Mouse (Mus musculus) midbrain, embryonic 13.5 days (tissue): ENCODE results near the gene Tifa. TPM values are rescaled to one million over a fixed set of nuclear protein-coding genes. Genes with fewer than 3 reads are reported as not detected.

Experiments used
- ATAC-seq: fragments of 200-750 bp; cut with Nextera tagmentation; 2 replicates; pipeline ENCODE4 v1.8.0; 2017; ENCODE audit warnings: mild to moderate bottlenecking, moderate TSS enrichment, moderate library complexity
- H3K27ac ChIP-seq: fragments of 300-500 bp; sonication (generic); 2 replicates; pipeline ENCODE4 v1.5.1; 2015; ENCODE audit warnings: inconsistent platforms, mild to moderate bottlenecking, moderate library complexity
- H3K27me3 ChIP-seq: fragments of 300-500 bp; sonication (generic); 2 replicates; pipeline ENCODE4 v1.6.1; 2015; ENCODE audit warnings: mild to moderate bottlenecking, inconsistent platforms
- H3K36me3 ChIP-seq: fragments of 300-500 bp; sonication (generic); 2 replicates; pipeline ENCODE4 v1.6.1; 2015; ENCODE audit warnings: mild to moderate bottlenecking, inconsistent platforms
- H3K4me1 ChIP-seq: fragments of 300-500 bp; sonication (generic); replicated peaks from 2 replicates; pipeline ENCODE4 v1.6.1; 2015; ENCODE audit warnings: inconsistent platforms
- H3K4me2 ChIP-seq: fragments of 300-500 bp; sonication (generic); replicated peaks from 2 replicates; pipeline ENCODE4 v1.6.1; 2015; ENCODE audit warnings: moderate library complexity, mild to moderate bottlenecking, inconsistent platforms
- H3K4me3 ChIP-seq: fragments of 300-500 bp; sonication (generic); replicated peaks from 2 replicates; pipeline ENCODE4 v1.5.1; 2015; ENCODE audit warnings: mild to moderate bottlenecking, inconsistent platforms
- H3K9ac ChIP-seq: fragments of 300-500 bp; sonication (generic); replicated peaks from 2 replicates; pipeline ENCODE4 v1.6.1; 2015; ENCODE audit warnings: mild to moderate bottlenecking, inconsistent platforms
- H3K9me3 ChIP-seq: fragments of 300-500 bp; sonication (generic); 2 replicates; pipeline ENCODE4 v1.6.1; 2016; ENCODE audit warnings: mild to moderate bottlenecking, inconsistent platforms
- WGBS: fragments of 180-500 bp; shearing (Covaris S2); methylation state at CpG from one replicate; pipeline ENCODE4 v1.1.7; 2015; 5-methylcytosine and 5-hydroxymethylcytosine counted together
- polyA plus RNA-seq: library from polyadenylated mRNA; unstranded; fragments of >200 nt; fragmentation: Nextera tagmentation; extraction: Ambion mirVana; gene quantifications from 2 replicates; pipeline ENCODE4 v1.2.1, GENCODE M21; 2015

Gene Tifa
- polyA plus RNA-seq = 3.2 and 3.7 TPM in 2 replicates

DNA sequence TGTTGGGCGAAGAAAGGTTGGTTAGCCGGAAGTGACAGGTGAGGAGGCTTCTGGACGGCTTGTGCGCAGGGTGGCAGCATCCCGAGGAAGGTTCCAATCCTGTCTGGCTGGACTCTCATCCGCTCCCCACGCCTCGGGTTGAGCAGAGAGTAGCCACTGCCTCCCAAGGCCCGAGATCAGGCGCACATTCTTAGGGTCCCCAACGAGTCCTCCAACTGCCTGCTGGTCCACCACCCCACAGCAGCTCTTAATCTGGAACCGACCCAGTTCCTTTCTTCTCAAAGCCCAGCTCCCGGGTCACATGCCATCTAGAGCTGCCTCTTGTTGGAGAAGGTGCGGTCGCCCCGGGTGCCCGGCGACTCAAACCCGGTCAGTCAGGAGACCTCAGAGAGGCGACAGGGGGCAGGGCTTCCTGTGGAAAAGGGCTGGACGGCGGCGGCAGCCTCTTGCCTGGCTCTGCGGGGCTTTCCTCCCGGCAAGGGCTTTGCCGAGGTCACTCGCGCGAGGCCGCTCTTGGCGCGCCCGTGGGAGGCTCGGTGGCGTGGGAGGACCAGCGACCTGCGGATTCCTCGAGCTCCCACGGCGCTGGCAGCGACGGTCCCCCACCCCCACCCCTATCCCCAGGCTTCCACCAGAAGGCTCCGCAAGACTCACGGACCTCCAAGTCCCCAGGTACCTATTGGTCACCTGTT, at the start of gene Tifa:
Gene Tifa (plus strand): TSS at position 306 of the 692 bp plus-strand sequence.
- Histone ChIP-seq H3K27ac (no peak within 1 kb of the TSS), H3K9me3 (no peaks in the 10 kb centered on the region), H3K9ac (peak within 1 kb of the TSS; percentile 68), H3K4me2 (peak within 1 kb of the TSS; percentile 97), H3K27me3 (peaks cover 64% of the 10 kb centered on the region), H3K4me3 (peak within 1 kb of the TSS; percentile 57), H3K4me1 (peaks cover 21% of the 10 kb centered on the region), H3K36me3 (no peaks in the 10 kb centered on the region)
- WGBS = 1% methylated on average over 32 of the region's 44 CpGs
- peak; percentile 63 for ATAC-seq

DNA sequence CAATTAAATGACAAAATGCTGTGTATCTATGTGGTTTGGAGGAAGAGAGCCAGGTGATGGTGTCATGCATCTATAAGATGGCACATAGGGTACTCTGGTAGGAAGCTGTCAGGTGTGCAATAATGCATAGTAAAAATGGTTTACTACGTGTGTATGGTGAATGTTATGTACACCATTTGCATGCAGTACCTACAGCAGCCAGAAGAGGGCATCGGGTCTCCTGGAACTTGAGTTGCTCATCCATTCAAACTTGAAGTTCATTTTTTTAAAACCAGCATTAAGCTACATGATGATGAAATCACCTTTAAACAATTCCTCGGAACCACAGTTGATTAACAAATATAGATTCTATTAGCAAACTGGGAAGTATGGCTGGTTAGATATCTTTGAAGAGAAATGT, 48.1 kb upstream of the Tifa start:
- Histone ChIP-seq H3K4me2 (no peak overlapping the region), H3K4me3 (no peak overlapping the region), H3K27me3 (peaks cover 54% of the 10 kb centered on the region), H3K9me3 (no peaks in the 10 kb centered on the region), H3K27ac (no peak overlapping the region), H3K36me3 (no peaks in the 10 kb centered on the region), H3K9ac (no peak overlapping the region), H3K4me1 (peaks cover 24% of the 10 kb centered on the region)
- ATAC-seq = no peak
- WGBS = 94% methylated on average over 3 of the region's 3 CpGs

DNA sequence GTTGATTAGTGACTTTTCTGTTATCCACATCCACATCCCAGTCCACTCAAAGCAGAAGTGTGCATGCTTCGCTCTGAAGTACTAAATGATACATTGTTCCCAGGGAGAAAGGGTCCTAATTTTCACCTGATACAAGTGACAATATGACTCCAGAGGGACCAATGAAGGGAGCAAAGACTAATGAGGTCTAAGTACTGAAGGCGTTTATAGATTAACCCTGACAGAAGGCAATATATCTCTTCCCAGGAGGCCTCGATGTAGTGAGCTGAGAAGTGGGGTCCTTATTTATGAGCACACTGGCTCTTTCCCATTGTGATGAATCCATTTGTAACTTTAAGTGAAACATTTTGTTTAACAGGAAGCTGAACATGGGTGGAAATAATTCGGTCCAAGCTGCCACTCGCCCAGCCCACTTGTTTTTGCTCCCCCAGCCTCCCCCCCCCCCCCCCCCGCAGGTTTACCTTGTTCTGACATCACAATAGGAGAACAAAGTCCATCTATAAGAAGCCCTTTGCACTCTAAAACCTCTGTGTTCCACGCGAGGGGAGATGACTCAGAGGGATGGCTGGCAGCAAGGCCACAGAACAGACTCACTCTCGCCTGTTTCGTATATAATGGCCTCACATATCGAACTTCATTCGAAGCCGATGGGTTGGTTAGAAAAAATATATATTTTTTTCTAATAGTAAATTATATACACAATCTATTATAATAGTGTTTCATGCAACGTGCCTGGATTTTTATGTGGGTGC, 45.8 kb upstream of the Tifa start:
- Histone ChIP-seq H3K36me3 (no peaks in the 10 kb centered on the region), H3K4me3 (no peak overlapping the region), H3K4me2 (no peak overlapping the region), H3K27me3 (peaks cover 53% of the 10 kb centered on the region), H3K27ac (no peak overlapping the region), H3K9me3 (no peaks in the 10 kb centered on the region), H3K4me1 (peaks cover 37% of the 10 kb centered on the region), H3K9ac (no peak overlapping the region)
- ATAC-seq = no peak
- WGBS = 73% methylated on average over 13 of the region's 14 CpGs

DNA sequence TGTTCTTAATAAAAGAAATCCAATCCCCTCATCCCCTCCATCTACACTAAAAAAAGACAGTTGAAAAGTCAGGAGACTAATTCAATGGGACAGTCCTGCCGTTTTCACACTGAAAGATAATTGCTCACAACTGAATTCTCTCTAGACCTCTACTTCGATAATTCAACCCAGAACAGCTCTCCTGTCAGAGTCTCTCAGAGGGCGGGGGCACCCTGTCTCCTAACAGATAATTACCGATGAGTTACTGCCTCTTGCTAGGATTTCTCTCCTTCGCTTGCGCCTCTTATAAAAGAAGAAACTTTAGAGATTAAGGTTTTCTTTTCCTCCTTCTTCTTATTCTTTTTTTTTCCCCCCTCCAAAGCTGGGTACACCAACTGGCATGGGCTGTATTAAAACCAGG, 44.1 kb upstream of the Tifa start:
- H3K27me3 ChIP-seq = peaks cover 46% of the 10 kb centered on the region
- peak overlapping the region; percentile 63 for H3K27ac ChIP-seq
- peaks cover 54% of the 10 kb centered on the region for H3K4me1 ChIP-seq

DNA sequence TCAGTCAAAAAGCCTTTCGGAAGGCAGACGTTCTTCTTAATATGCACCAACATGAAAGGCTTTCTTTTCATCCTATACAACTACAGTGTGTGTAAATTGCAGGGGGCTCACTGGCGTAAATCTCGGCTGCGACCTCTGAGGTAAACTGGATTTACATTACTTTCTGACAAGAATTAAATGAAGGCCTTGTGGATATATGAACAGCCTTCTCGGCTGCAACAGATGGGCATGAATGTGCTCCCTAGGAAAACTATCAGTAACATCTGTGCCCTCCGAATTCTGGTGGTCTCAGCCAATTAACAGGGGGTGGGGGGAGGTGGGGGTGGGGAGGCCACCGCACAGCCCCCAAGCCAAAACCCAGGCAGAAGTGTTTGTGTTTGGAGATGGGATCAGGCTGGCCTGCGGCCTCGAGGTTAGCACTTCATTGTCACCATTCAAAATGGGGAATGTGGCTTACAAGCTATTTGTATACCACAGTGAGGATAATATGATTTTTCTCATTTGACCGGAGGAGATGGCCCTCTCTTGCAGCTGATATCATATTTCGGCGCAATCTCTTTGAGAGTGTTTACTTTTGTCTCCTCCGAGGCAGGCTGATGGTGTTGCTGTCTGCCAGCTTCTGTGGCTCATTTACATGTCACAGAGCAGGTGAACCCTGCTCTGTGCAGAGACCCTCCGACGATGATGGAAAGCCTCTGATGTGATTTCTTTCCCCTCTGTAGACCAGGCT, 43.5 kb upstream of the Tifa start:
- Histone ChIP-seq H3K4me3 (no peak overlapping the region), H3K27ac (peak overlapping the region; percentile 63), H3K4me2 (0 out of 2 replicates have a peak overlapping the region, but pooled peaks have one; percentile 8), H3K9ac (no peak overlapping the region), H3K4me1 (peaks cover 60% of the 10 kb centered on the region), H3K9me3 (no peaks in the 10 kb centered on the region), H3K27me3 (peaks cover 49% of the 10 kb centered on the region), H3K36me3 (no peaks in the 10 kb centered on the region)
- WGBS = 7% methylated on average over 16 of the region's 16 CpGs
- peak; percentile 34 for ATAC-seq

More for the DNA sequence above, 44.1 kb upstream of the Tifa start:
- WGBS = 17% methylated on average over 6 of the region's 6 CpGs
- no peaks in the 10 kb centered on the region for H3K36me3 ChIP-seq
- H3K9ac ChIP-seq = no peak overlapping the region
- ATAC-seq = no peak
- no peaks in the 10 kb centered on the region for H3K9me3 ChIP-seq
- H3K4me2 ChIP-seq = peak overlapping the region; percentile 8; the same call in 1 of the 2 replicates
- no peak overlapping the region for H3K4me3 ChIP-seq

DNA sequence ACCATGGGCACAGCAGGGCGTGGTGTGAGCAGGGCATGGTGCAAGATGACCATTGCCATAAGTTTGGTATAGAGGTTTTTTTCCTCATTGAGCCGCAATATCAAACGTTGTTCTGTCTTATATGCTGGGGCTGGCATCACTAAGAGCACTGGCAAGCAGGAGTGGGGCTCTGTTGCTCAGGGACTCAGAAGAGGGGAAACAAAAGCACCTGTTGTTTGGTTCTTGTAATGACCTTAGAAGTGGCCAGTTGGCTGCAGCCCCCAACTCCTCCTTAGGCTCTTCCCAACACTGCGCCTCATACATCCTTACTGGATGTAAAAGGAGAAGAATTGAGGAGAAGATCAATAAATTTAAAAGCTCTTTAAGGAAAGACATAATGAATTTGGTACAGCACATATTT, 41.0 kb upstream of the Tifa start:
- WGBS = 21% methylated on average over 4 of the region's 4 CpGs
- Histone ChIP-seq H3K9ac (no peak overlapping the region), H3K4me3 (no peak overlapping the region), H3K4me1 (peaks cover 59% of the 10 kb centered on the region), H3K9me3 (no peaks in the 10 kb centered on the region), H3K4me2 (peak overlapping the region; percentile 54), H3K27ac (peak overlapping the region; percentile 67), H3K36me3 (no peaks in the 10 kb centered on the region), H3K27me3 (peaks cover 57% of the 10 kb centered on the region)
- ATAC-seq = no peak

DNA sequence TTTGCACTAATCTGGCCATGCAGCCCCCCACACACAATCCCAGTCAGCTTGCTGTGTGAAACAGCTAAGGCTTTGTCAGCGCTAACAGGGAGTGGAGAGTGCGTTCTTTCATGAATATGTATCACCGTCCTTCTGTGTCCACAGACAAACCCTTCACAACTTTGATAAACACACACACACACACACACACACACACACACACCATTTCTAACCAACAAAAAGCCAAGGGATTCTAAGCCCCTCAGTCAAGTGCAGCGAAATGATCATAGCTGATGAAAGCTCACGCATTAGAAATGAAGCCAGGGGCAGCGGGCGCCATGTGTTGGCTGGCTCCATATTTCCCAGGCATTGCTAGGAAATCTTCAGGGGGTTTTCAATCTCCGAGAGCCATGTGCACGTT, 40.3 kb upstream of the Tifa start:
- Histone ChIP-seq H3K4me2 (peak overlapping the region; percentile 54), H3K27ac (peak overlapping the region; percentile 67), H3K36me3 (no peaks in the 10 kb centered on the region), H3K27me3 (peaks cover 58% of the 10 kb centered on the region), H3K9ac (peak overlapping the region; percentile 3; the same call in 1 of the 2 replicates), H3K4me3 (peak overlapping the region; percentile 21), H3K9me3 (no peaks in the 10 kb centered on the region), H3K4me1 (peaks cover 58% of the 10 kb centered on the region)
- 3% methylated on average over 9 of the region's 9 CpGs for WGBS
- peak; percentile 86 for ATAC-seq

DNA sequence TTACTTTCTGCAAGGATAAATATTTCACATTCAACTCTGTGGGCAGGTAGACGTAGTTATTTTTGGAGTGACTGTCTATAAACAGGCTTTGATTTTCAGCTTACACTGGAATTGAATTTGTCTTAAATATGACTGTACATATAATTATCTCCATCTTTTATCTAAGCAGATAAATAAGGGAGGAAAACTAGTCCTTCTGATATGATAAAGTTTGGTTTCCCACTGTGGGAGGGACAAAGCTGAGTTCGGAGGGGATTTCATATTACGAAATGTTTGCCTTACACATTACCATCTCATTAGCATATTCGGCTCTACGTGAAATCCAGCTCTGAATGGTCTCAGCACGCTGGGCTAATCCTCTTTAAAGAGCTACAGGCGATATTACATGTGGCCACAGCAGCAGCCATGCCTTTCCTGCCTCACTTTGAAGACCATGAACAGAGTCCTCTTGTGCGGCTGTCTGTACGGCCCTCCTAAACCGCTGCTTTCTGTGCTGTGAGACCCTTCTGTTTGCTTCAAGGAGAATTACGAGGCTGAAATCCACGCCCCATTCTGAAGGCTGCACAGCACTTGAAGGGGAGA, 39.5 kb upstream of the Tifa start:
- Histone ChIP-seq H3K4me3 (no peak overlapping the region; the same call in 1 of the 2 replicates), H3K36me3 (no peaks in the 10 kb centered on the region), H3K27me3 (peaks cover 58% of the 10 kb centered on the region), H3K27ac (peak overlapping the region; percentile 67), H3K9ac (no peak overlapping the region), H3K4me1 (peaks cover 53% of the 10 kb centered on the region), H3K9me3 (no peaks in the 10 kb centered on the region), H3K4me2 (peak overlapping the region; percentile 54)
- ATAC-seq = peak; percentile 84
- WGBS = 5% methylated on average over 12 of the region's 12 CpGs

DNA sequence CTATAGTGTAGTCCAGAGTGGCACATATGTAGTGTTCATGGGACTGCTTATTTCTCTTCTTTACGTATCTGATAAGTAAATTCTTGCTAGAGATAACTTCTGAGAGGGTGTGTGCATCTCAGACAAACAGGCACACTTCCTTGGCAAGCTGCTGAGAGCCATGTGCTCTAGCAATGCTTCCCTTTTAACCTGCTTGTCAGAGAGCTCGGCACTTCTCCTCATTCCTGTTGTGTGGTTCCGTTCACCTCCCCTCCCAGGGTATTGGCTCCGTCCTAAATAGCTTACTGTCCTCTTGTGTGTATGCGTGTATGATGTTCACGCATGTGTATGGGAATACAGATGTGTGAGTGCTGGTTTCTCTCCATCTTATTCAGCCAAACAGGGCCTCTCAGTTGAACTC, 33.1 kb upstream of the Tifa start:
- peaks cover 93% of the 10 kb centered on the region for H3K27me3 ChIP-seq

DNA sequence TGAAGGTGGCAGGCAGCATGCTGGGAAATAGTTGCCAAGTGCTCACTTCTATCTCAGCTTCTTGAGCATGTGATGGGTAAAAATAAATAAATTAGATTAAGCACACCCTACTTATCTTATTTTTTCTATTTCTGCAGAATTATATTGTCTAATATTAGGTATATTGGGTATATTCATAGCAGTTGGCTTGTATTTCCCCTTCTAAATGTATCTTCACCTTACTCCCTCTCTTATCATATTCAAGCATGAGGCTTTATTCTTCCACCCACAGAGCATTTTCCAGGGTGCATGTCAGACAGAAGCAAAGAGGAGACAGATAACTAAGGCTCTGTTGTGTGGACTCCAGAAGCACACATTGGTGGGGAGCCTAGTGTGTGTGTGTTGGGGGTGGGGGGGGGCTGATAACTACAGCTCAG, 31.7 kb upstream of the Tifa start:
- Histone ChIP-seq H3K27me3 (peaks cover 97% of the 10 kb centered on the region), H3K4me3 (no peak overlapping the region), H3K9me3 (no peaks in the 10 kb centered on the region), H3K4me1 (peaks cover 10% of the 10 kb centered on the region), H3K4me2 (no peak overlapping the region), H3K27ac (no peak overlapping the region), H3K9ac (no peak overlapping the region), H3K36me3 (no peaks in the 10 kb centered on the region)
- ATAC-seq = no peak

More for the DNA sequence above, 33.1 kb upstream of the Tifa start:
- Histone ChIP-seq H3K36me3 (no peaks in the 10 kb centered on the region), H3K4me2 (no peak overlapping the region), H3K4me3 (no peak overlapping the region), H3K27ac (no peak overlapping the region), H3K9ac (no peak overlapping the region), H3K9me3 (no peaks in the 10 kb centered on the region), H3K4me1 (peaks cover 10% of the 10 kb centered on the region)
- no peak for ATAC-seq
- WGBS = 91% methylated on average over 6 of the region's 6 CpGs

DNA sequence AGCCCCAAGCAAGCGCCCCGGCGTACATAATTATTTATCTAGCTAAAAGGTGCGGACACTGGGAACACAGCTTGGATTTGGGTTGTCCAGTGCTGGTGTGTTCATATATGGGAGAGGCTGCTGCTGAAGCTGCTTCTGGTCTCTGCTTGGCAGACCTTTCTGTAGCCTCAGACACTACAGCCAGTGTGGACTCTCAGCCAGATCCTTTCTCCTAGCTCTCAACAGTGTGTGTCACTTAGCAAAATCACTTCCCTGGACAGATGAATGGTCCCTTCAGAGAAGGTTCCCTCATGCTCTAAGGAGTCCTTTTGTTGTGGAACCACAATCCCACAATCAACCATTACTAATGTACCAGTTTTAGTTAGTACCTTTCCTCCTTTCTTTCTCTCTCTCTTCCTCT, 30.8 kb upstream of the Tifa start:
- Histone ChIP-seq H3K9me3 (no peaks in the 10 kb centered on the region), H3K27ac (peak overlapping the region; percentile 44; the same call in 1 of the 2 replicates), H3K4me3 (no peak overlapping the region), H3K4me2 (no peak overlapping the region), H3K27me3 (peaks cover 92% of the 10 kb centered on the region), H3K9ac (no peak overlapping the region), H3K4me1 (peaks cover 10% of the 10 kb centered on the region), H3K36me3 (no peaks in the 10 kb centered on the region)
- WGBS = 46% methylated on average over 4 of the region's 4 CpGs
- peak; percentile 55 for ATAC-seq
